Mouse (Mus musculus) ES-Bruce4 (cell line): ENCODE measurements around the gene Cth.

ENCODE experiments used
- CTCF ChIP-seq: IDR thresholded peaks from one replicate; pipeline ENCODE4 v1.8.1; 2011; ENCODE audit warnings: low read depth, low read length
- EP300 ChIP-seq: IDR thresholded peaks from 2 replicates; pipeline ENCODE4 v1.6.1; 2011; ENCODE audit warnings: low read depth, low read length; ENCODE audit not compliant: insufficient read depth
- POLR2A ChIP-seq: IDR thresholded peaks from one replicate; pipeline ENCODE4 v1.8.1; 2011; ENCODE audit warnings: low read length; ENCODE audit not compliant: insufficient read depth

GRCm38 (mm10) chr3:157947383-157948280, 22.8 kb upstream of the Cth start:
- no peak for TF ChIP-seq EP300
- no peak for TF ChIP-seq CTCF
- no peak for TF ChIP-seq POLR2A
